Mouse (Mus musculus) olfactory bulb, adult 2 months (tissue): ENCODE results near the gene Dnah2. TPM values are rescaled to one million over a fixed set of nuclear protein-coding genes. Genes with fewer than 3 reads are reported as not detected.

ENCODE experiments used
- H3K27ac ChIP-seq: fragments of 200-500 bp; 2 replicates; pipeline ENCODE4 v1.5.1; 2012; ENCODE audit warnings: low read depth, low read length; ENCODE audit not compliant: insufficient read depth
- H3K4me1 ChIP-seq: fragments of 200-500 bp; 2 replicates; pipeline ENCODE4 v1.6.1; 2012; ENCODE audit warnings: low read length; ENCODE audit not compliant: control insufficient read depth, insufficient read depth
- H3K4me3 ChIP-seq: fragments of 200-500 bp; 2 replicates; pipeline ENCODE4 v1.5.1; 2012; ENCODE audit warnings: mild to moderate bottlenecking, low read depth, low read length, moderate library complexity; ENCODE audit not compliant: insufficient read depth
- CTCF ChIP-seq: fragments of 200-500 bp; IDR thresholded peaks from 2 replicates; pipeline ENCODE4 v1.5.1; 2012; ENCODE audit warnings: low read depth, mild to moderate bottlenecking, low read length, moderate library complexity; ENCODE audit not compliant: insufficient read depth
- POLR2A ChIP-seq: fragments of 200-500 bp; IDR thresholded peaks from 2 replicates; pipeline ENCODE4 v1.6.1; 2012; ENCODE audit warnings: mild to moderate bottlenecking, low read depth, low read length, moderate library complexity; ENCODE audit not compliant: insufficient read depth
- WGBS: fragments of 180-500 bp; shearing (Covaris S2); methylation state at CpG from one replicate; pipeline ENCODE4 v1.1.7; 2018; 5-methylcytosine and 5-hydroxymethylcytosine counted together
- polyA plus RNA-seq: library from polyadenylated mRNA; stranded (reverse); fragments of >200 nt; gene quantifications from 2 replicates; pipeline ENCODE4 v1.2.4, GENCODE M21; 2012; ENCODE audit warnings: low replicate concordance; ENCODE audit not compliant: missing spikeins, insufficient read depth, insufficient read length

The Dnah2 gene
- polyA plus RNA-seq, 1 experiment = not detected

GRCm38 (mm10) chr11:69372056-69372779, 176.7 kb downstream of the Dnah2 start:
- H3K27ac ChIP-seq = peak overlapping the region; percentile 10; the same call in 1 of the 2 replicates
- no peak for TF ChIP-seq POLR2A
- no peak for TF ChIP-seq CTCF
- no peak overlapping the region for H3K4me3 ChIP-seq
- H3K4me1 ChIP-seq = peaks cover 19% of the 10 kb centered on the region
- 39% methylated on average over 12 of the region's 12 CpGs for WGBS

- WGBS = 35% methylated on average over 12 of the region's 12 CpGs
- TF ChIP-seq CTCF = no peak
- TF ChIP-seq POLR2A = no peak
- H3K27ac ChIP-seq = peak overlapping the region; percentile 10; the same call in 1 of the 2 replicates
- H3K4me3 ChIP-seq = no peak overlapping the region
- peaks cover 19% of the 10 kb centered on the region for H3K4me1 ChIP-seq
Measured at GRCm38 (mm10) chr11:69371601-69372000, 177.3 kb downstream of the Dnah2 start.

- 30% methylated on average over 9 of the region's 9 CpGs for WGBS
- peaks cover 23% of the 10 kb centered on the region for H3K4me1 ChIP-seq
- TF ChIP-seq CTCF = no peak
- TF ChIP-seq POLR2A = no peak
- H3K27ac ChIP-seq = peak overlapping the region; percentile 10; the same call in 1 of the 2 replicates
- H3K4me3 ChIP-seq = no peak overlapping the region
Measured at GRCm38 (mm10) chr11:69370817-69371215, 178.1 kb downstream of the Dnah2 start.

Other genes starting within 250 kb of the Dnah2 start
- not detected in 2 replicates for gene Cntrob, start 225.3 kb downstream of the Dnah2 start, polyA plus RNA-seq
- gene Trappc1, start 225.1 kb downstream of the Dnah2 start, polyA plus RNA-seq = not detected in 2 replicates
- gene Kcnab3, start 222.9 kb downstream of the Dnah2 start, polyA plus RNA-seq = not detected in 2 replicates
- gene Rnf227, start 208.6 kb downstream of the Dnah2 start, polyA plus RNA-seq = not detected in 2 replicates
- gene Chd3, start 179.7 kb downstream of the Dnah2 start, polyA plus RNA-seq = 175 and 278 TPM in 2 replicates
- gene Naa38, start 153.6 kb downstream of the Dnah2 start, polyA plus RNA-seq = not detected in 2 replicates
- gene Cyb5d1, start 153.5 kb downstream of the Dnah2 start, polyA plus RNA-seq = not detected in 2 replicates
- gene Tmem88, start 150.9 kb downstream of the Dnah2 start, polyA plus RNA-seq = not detected in 2 replicates
- gene Kdm6b, start 135.4 kb downstream of the Dnah2 start, polyA plus RNA-seq = 114 TPM in 1 of 2 replicates, not detected in the other
- gene Efnb3, start 11.1 kb upstream of the Dnah2 start, polyA plus RNA-seq = not detected in 2 replicates
- gene Wrap53, start 31.1 kb upstream of the Dnah2 start, polyA plus RNA-seq = not detected in 2 replicates
- gene Trp53, start 31.2 kb upstream of the Dnah2 start, polyA plus RNA-seq = not detected in 2 replicates
- gene Atp1b2, start 56.8 kb upstream of the Dnah2 start, polyA plus RNA-seq = 162 TPM in 1 of 2 replicates, not detected in the other
- not detected in 2 replicates for gene Shbg, start 68.8 kb upstream of the Dnah2 start, polyA plus RNA-seq
- not detected in 2 replicates for gene Sat2, start 72.9 kb upstream of the Dnah2 start, polyA plus RNA-seq
- gene Fxr2, start 83.9 kb upstream of the Dnah2 start, polyA plus RNA-seq = not detected in 2 replicates
- not detected in 2 replicates for gene Sox15, start 106.2 kb upstream of the Dnah2 start, polyA plus RNA-seq
- not detected in 2 replicates for gene Mpdu1, start 113.5 kb upstream of the Dnah2 start, polyA plus RNA-seq
- gene Cd68, start 117.0 kb upstream of the Dnah2 start, polyA plus RNA-seq = not detected in 2 replicates
- 796 TPM in 1 of 2 replicates, not detected in the other for gene Eif4a1, start 123.3 kb upstream of the Dnah2 start, polyA plus RNA-seq
- gene Senp3, start 133.0 kb upstream of the Dnah2 start, polyA plus RNA-seq = not detected in 2 replicates
- not detected in 2 replicates for gene Tnfsf13, start 136.7 kb upstream of the Dnah2 start, polyA plus RNA-seq
- gene Tnfsf12, start 146.7 kb upstream of the Dnah2 start, polyA plus RNA-seq = not detected in 2 replicates
- not detected in 2 replicates for gene Tnfsfm13, start 147.0 kb upstream of the Dnah2 start, polyA plus RNA-seq
- 105 TPM in 2 replicates for gene Polr2a, start 209.5 kb upstream of the Dnah2 start, polyA plus RNA-seq
- gene Slc35g3, start 212.9 kb upstream of the Dnah2 start, polyA plus RNA-seq = not detected in 2 replicates
- 250 TPM in 1 of 2 replicates, not detected in the other for gene Zbtb4, start 216.8 kb upstream of the Dnah2 start, polyA plus RNA-seq
- not detected in 2 replicates for gene Chrnb1, start 246.8 kb upstream of the Dnah2 start, polyA plus RNA-seq